Mouse (Mus musculus): ENCODE measurements around the gene Prrt3. TPM values are rescaled to one million over a fixed set of nuclear protein-coding genes. Genes with fewer than 3 reads are reported as not detected.
A peak's percentile ranks its signal among the peaks of the same experiment; 100 is the strongest.

The Prrt3 gene
- total and polyA plus RNA-seq, 2 experiments from 2014 or later = 18.4 to 39.3 TPM

DNA sequence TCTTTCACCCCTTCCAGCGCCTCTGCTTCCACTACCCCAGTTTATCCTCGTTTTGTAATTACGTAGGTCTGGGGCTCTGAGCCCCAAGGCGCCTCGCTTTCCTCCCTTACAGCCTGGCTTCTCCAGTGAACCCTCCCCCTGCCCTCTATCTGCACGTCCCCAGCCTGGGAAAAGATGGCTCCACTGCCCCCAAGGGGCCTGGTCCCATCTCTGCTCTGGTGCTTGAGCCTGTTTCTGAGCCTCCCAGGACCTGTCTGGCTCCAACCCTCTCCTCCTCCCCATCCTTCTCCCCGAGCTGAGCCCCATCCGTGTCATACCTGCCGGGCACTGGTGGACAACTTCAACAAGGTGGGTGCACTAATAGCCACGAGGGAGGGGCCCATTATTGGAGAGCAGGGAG is 18.0 kb downstream of the Prrt3 start:
- H3K27me3 ChIP-seq (ENCODE audit: insufficient read depth, low read length) = no peaks in the 10 kb centered on the region
- H3K36me3 ChIP-seq (ENCODE audit: insufficient read depth, low read length) = peaks cover 15% of the 10 kb centered on the region
- H3K4me2 ChIP-seq (ENCODE audit: low read depth, low read length, poor library complexity, severe bottlenecking) = peak overlapping the region; percentile 89
- peak; percentile 45 for ATAC-seq (ENCODE audit: low FRiP score)
- no peaks in the 10 kb centered on the region for H3K9me3 ChIP-seq (ENCODE audit: low read length)
- peak overlapping the region; percentile 91 for H3K27ac ChIP-seq (ENCODE audit: low read depth, low read length)
- H3K9ac ChIP-seq (replicated peaks; ENCODE audit: low read length, poor library complexity, severe bottlenecking) = peak overlapping the region; percentile 89
- peak overlapping the region; percentile 63 for H3K4me3 ChIP-seq (ENCODE audit: low read depth, low read length)
- TF ChIP-seq CTCF (IDR thresholded peaks at IDR 0.05) = peak; percentile 49
- peaks cover 10% of the 10 kb centered on the region; the same call in 1 of the 2 replicates for H3K4me1 ChIP-seq (ENCODE audit: insufficient read depth, low read length)
- WGBS = 7% methylated on average over 10 of the region's 10 CpGs
- DNase-seq (ENCODE audit: low spot score) = peak; percentile 54

DNA sequence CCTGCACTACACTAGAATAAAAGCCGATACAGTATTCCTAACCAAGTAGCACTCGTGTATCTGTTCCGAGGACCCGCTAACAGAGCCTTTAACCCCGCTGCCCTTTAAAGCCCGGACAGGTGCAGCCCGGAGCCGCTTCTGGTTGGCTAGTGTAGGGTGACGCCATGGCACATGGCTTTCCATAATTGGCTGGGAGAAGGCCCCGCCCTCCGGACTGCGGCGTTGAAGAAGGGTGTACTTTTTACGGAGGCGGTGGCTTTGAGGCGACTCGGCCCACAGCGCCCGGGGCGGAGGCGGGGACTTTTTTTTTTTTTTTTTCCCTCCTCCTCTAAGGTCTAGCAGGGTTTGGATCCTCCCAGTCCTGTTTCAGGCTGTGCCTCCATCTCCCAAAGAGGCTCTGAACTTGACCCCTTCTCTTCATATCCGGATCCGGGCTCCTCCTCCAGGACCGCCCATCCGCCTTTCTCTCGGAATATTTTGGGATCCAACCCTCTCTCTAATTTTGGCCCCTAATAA is 18.6 kb downstream of the Prrt3 start, which contains the start of gene Creld1:
Gene Creld1 (plus strand): TSS at position 198 of the 516 bp plus-strand sequence.
- Histone ChIP-seq H3K27me3 (ENCODE audit: insufficient read depth, low read length) (no peaks in the 10 kb centered on the region), H3K36me3 (ENCODE audit: insufficient read depth, low read length) (peaks cover 9% of the 10 kb centered on the region)
- WGBS = under 1% methylated on average over 26 of the region's 26 CpGs

DNA sequence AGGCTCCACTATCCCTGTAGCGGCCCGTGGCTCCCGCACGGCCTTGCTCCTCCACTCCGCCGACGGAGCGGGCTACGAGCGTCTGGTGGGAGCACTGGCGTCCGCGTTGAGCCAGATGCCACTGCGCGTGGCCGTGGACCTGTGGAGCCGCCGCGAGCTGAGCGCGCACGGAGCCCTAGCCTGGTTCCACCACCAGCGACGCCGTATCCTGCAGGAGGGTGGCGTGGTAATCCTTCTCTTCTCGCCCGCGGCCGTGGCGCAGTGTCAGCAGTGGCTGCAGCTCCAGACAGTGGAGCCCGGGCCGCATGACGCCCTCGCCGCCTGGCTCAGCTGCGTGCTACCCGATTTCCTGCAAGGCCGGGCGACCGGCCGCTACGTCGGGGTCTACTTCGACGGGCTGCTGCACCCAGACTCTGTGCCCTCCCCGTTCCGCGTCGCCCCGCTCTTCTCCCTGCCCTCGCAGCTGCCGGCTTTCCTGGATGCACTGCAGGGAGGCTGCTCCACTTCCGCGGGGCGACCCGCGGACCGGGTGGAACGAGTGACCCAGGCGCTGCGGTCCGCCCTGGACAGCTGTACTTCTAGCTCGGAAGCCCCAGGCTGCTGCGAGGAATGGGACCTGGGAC is 19.1 kb downstream of the Prrt3 start:
- peak; percentile 46 for DNase-seq (ENCODE audit: low spot score)
- ATAC-seq (ENCODE audit: low FRiP score) = peak; percentile 70
- peak; percentile 47 for TF ChIP-seq CTCF (IDR thresholded peaks at IDR 0.05)

More for the DNA sequence above, 18.6 kb downstream of the Prrt3 start, which contains the start of gene Creld1:
- Histone ChIP-seq H3K4me3 (ENCODE audit: low read depth, low read length) (peak within 1 kb of the TSS; percentile 63), H3K4me1 (ENCODE audit: insufficient read depth, low read length) (peaks cover 10% of the 10 kb centered on the region; the same call in 1 of the 2 replicates), H3K9ac (replicated peaks; ENCODE audit: low read length, poor library complexity, severe bottlenecking) (peak within 1 kb of the TSS; percentile 89), H3K9me3 (ENCODE audit: low read length) (no peaks in the 10 kb centered on the region), H3K4me2 (ENCODE audit: low read depth, low read length, poor library complexity, severe bottlenecking) (peak within 1 kb of the TSS; percentile 89), H3K27ac (ENCODE audit: low read depth, low read length) (peak within 1 kb of the TSS; percentile 91)
- no peak for TF ChIP-seq CTCF (IDR thresholded peaks at IDR 0.05)
- ATAC-seq (ENCODE audit: low FRiP score) (peak; percentile 96), DNase-seq (ENCODE audit: low spot score) (peak; percentile 97)

DNA sequence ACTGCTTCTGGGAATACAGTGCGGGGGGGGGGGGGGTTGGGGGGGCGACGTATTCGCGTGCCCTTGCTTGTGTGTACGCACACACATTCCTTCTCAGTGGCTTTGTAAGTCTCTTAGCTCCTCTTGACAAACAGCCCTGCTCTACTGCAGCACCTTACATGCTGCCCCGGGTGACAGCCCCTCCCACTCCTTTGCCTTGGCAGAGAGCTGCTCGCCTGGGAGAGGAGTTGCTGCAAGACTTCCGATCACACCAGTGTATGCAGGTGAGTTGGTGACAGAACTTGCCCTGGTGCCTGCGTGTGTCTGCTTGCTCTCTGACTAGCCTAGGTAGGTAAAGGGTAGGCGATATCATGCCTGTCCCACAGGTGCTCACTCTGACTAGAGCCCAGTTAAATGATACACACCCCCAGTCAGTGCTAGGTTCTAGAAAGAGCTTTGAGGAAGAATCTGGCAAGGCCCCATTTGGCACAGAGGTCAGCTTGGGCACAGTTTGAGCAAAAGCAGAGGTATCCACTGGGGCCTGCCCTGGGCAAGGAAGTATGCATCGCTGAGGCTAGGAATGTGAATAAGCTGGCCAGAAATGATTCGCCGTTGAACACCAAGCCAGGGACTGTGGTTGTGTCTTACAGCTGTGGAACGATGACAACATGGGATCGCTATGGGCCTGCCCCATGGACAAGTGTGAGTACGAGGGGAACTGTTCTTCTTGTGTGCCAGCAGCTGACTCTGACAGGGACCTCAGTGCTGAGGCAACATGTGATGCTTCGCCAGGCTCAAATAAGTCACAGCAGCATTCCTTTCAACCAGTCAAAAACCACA is 21.0 kb downstream of the Prrt3 start:
- Histone ChIP-seq H3K27ac (ENCODE audit: low read depth, low read length) (no peak overlapping the region), H3K9ac (replicated peaks; ENCODE audit: low read length, poor library complexity, severe bottlenecking) (no peak overlapping the region), H3K4me2 (ENCODE audit: low read depth, low read length, poor library complexity, severe bottlenecking) (no peak overlapping the region), H3K4me1 (ENCODE audit: insufficient read depth, low read length) (peaks cover 10% of the 10 kb centered on the region; the same call in 1 of the 2 replicates), H3K4me3 (ENCODE audit: low read depth, low read length) (no peak overlapping the region), H3K9me3 (ENCODE audit: low read length) (no peaks in the 10 kb centered on the region), H3K36me3 (ENCODE audit: insufficient read depth, low read length) (peaks cover under 1% of the 10 kb centered on the region; the same call in 1 of the 2 replicates), H3K27me3 (ENCODE audit: insufficient read depth, low read length) (0 out of 2 replicates have a peak, but pooled peaks cover 3% of the 10 kb centered on the region)
- 69% methylated on average over 18 of the region's 18 CpGs for WGBS
- ATAC-seq (ENCODE audit: low FRiP score) = no peak
- no peak for DNase-seq (ENCODE audit: low spot score)
- no peak for TF ChIP-seq CTCF (IDR thresholded peaks at IDR 0.05)

More for the DNA sequence above, 19.1 kb downstream of the Prrt3 start:
- Histone ChIP-seq H3K4me3 (ENCODE audit: low read depth, low read length) (peak overlapping the region; percentile 63), H3K36me3 (ENCODE audit: insufficient read depth, low read length) (peaks cover 4% of the 10 kb centered on the region), H3K4me2 (ENCODE audit: low read depth, low read length, poor library complexity, severe bottlenecking) (peak overlapping the region; percentile 89), H3K9ac (replicated peaks; ENCODE audit: low read length, poor library complexity, severe bottlenecking) (peak overlapping the region; percentile 89), H3K4me1 (ENCODE audit: insufficient read depth, low read length) (peaks cover 10% of the 10 kb centered on the region; the same call in 1 of the 2 replicates), H3K9me3 (ENCODE audit: low read length) (no peaks in the 10 kb centered on the region), H3K27me3 (ENCODE audit: insufficient read depth, low read length) (no peaks in the 10 kb centered on the region), H3K27ac (ENCODE audit: low read depth, low read length) (peak overlapping the region; percentile 91)
- WGBS = under 1% methylated on average over 65 of the region's 65 CpGs

DNA sequence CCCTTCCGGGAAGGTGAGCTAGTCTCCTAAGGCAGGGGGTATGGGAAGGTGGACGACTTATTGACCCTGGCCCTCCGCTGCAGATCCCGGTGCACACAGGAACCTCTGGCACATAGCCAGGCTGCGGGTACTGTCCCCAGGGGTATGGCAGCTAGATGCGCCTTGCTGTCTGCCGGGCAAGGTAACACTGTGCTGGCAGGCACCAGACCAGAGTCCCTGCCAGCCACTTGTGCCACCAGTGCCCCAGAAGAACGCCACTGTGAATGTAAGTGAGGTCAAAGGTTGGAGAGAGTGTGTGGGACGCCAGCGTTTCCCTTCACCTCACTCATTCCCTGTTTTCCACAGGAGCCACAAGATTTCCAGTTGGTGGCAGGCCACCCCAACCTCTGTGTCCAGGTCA is 22.8 kb downstream of the Prrt3 start:
- H3K9me3 ChIP-seq (ENCODE audit: low read length) = no peaks in the 10 kb centered on the region
- DNase-seq (ENCODE audit: low spot score) (no peak), ATAC-seq (ENCODE audit: low FRiP score) (no peak)
- no peak overlapping the region for H3K4me2 ChIP-seq (ENCODE audit: low read depth, low read length, poor library complexity, severe bottlenecking)
- H3K27me3 ChIP-seq (ENCODE audit: insufficient read depth, low read length) = 0 out of 2 replicates have a peak, but pooled peaks cover 3% of the 10 kb centered on the region
- no peak overlapping the region for H3K9ac ChIP-seq (replicated peaks; ENCODE audit: low read length, poor library complexity, severe bottlenecking)
- no peak for TF ChIP-seq CTCF (IDR thresholded peaks at IDR 0.05)
- peaks cover 2% of the 10 kb centered on the region; the same call in 1 of the 2 replicates for H3K4me1 ChIP-seq (ENCODE audit: insufficient read depth, low read length)
- H3K4me3 ChIP-seq (ENCODE audit: low read depth, low read length) = no peak overlapping the region
- no peak overlapping the region for H3K27ac ChIP-seq (ENCODE audit: low read depth, low read length)
- no peaks in the 10 kb centered on the region for H3K36me3 ChIP-seq (ENCODE audit: insufficient read depth, low read length)
- 85% methylated on average over 10 of the region's 10 CpGs for WGBS
